In genomic region chr4:154010907-154011645, GRCm38 (mm10) we compare ENCODE assay signal across 8 mouse cellular contexts. TPM values are rescaled to one million over a fixed set of nuclear protein-coding genes. Genes with fewer than 3 reads are reported as not detected.
DNase-seq lines count a peak whose midpoint lies in the region; ATAC-seq lines count a peak whose summit lies in the region.

No protein-coding gene starts in this region.

- peaks cover 25% of the 10 kb centered on the region for H3K4me1 ChIP-seq in forebrain, embryonic 15.5 days
- H3K4me1 ChIP-seq in liver, embryonic 16.5 days (ENCODE audit: control insufficient read depth, low read depth, low read length): peaks cover 20% of the 10 kb centered on the region

- H3K27me3 ChIP-seq in forebrain, embryonic 15.5 days: no peaks in the 10 kb centered on the region
- H3K27me3 ChIP-seq in liver, embryonic 16.5 days (ENCODE audit: control insufficient read depth, insufficient read depth, low read depth, low read length): no peaks in the 10 kb centered on the region

- H3K4me2 ChIP-seq in forebrain, embryonic 15.5 days (replicated peaks): peak overlapping the region; percentile 97
- H3K4me2 ChIP-seq in liver, embryonic 16.5 days (ENCODE audit: low read depth, low read length): peak overlapping the region; percentile 87

- H3K4me3 ChIP-seq in forebrain, embryonic 15.5 days: peak overlapping the region; percentile 76
- peak overlapping the region; percentile 97 for H3K4me3 ChIP-seq in liver, embryonic 16.5 days (ENCODE audit: low read depth, low read length)

- DNase-seq in frontal cortex, postnatal 14 days (ENCODE audit: low spot score in 2 of 2): no peak
- DNase-seq in A20 (ENCODE audit: low read depth, low spot score): peak; percentile 61
- DNase-seq in c-Kit-positive CD71-positive TER-119-positive erythroid progenitor cells, embryonic 14.5 days (ENCODE audit: low spot score): no peak
- no peak for DNase-seq in spleen, adult 18-20 months
- DNase-seq in spleen, postnatal 36 days (ENCODE audit: low spot score in 2 of 2): no peak

- WGBS in forebrain, embryonic 15.5 days: 26% methylated on average over 13 of the region's 13 CpGs
- 24% methylated on average over 13 of the region's 13 CpGs for whole genome bisulfite sequencing in liver, embryonic 16.5 days (ENCODE audit: insufficient replicate concordance)

- peak; percentile 18; the same call in 1 of the 2 replicates for ATAC-seq in frontal cortex, adult (ENCODE audit: low TSS enrichment)
- peak; percentile 69; the same call in 1 of the 2 replicates for ATAC-seq in forebrain, embryonic 15.5 days (replicated peaks)
- ATAC-seq in liver, embryonic 16.5 days (ENCODE audit: low read depth): peak; percentile 32

- peak overlapping the region; percentile 53 for H3K27ac ChIP-seq in forebrain, embryonic 15.5 days (replicated peaks)
- peak overlapping the region; percentile 52 for H3K27ac ChIP-seq in liver, embryonic 16.5 days (ENCODE audit: low read length)

- peaks cover 15% of the 10 kb centered on the region for H3K36me3 ChIP-seq in forebrain, embryonic 15.5 days
- peaks cover 12% of the 10 kb centered on the region for H3K36me3 ChIP-seq in liver, embryonic 16.5 days (ENCODE audit: control insufficient read depth, insufficient read depth)

- H3K9ac ChIP-seq in forebrain, embryonic 15.5 days (replicated peaks): peak overlapping the region; percentile 73
- peak overlapping the region; percentile 91 for H3K9ac ChIP-seq in liver, embryonic 16.5 days (ENCODE audit: low read depth, low read length)

- no peaks in the 10 kb centered on the region for H3K9me3 ChIP-seq in forebrain, embryonic 15.5 days
- H3K9me3 ChIP-seq in liver, embryonic 16.5 days (replicated peaks; ENCODE audit: control insufficient read depth, low read length): no peaks in the 10 kb centered on the region

RNA-seq across cellular contexts. Expression of gene Lrrc47, which starts 0.5 kb away (rescaled TPM):
- polyA plus RNA-seq in forebrain, embryonic 15.5 days (2015; fragmentation: Nextera tagmentation; extraction: Ambion mirVana): 25.8 TPM in 2 replicates
- polyA plus RNA-seq in liver, embryonic 16.5 days (2015; fragmentation: Nextera tagmentation; extraction: Ambion mirVana): 11.8 and 12.2 TPM in 2 replicates

RNA-seq across cellular contexts. Expression of gene Smim1, which starts 15.0 kb away (rescaled TPM):
- polyA plus RNA-seq in forebrain, embryonic 15.5 days (2015; fragmentation: Nextera tagmentation; extraction: Ambion mirVana): 3.6 and 3.8 TPM in 2 replicates
- polyA plus RNA-seq in liver, embryonic 16.5 days (2015; fragmentation: Nextera tagmentation; extraction: Ambion mirVana): 271 and 290 TPM in 2 replicates

RNA-seq across cellular contexts. Expression of gene Ccdc27, which starts 31.4 kb away (rescaled TPM):
- not detected in 2 replicates for polyA plus RNA-seq in forebrain, embryonic 15.5 days (2015; fragmentation: Nextera tagmentation; extraction: Ambion mirVana)
- polyA plus RNA-seq in liver, embryonic 16.5 days (2015; fragmentation: Nextera tagmentation; extraction: Ambion mirVana): 0.04 TPM in 1 of 2 replicates, not detected in the other

RNA-seq across cellular contexts. Expression of gene Cep104, which starts 36.1 kb away (rescaled TPM):
- polyA plus RNA-seq in forebrain, embryonic 15.5 days (2015; fragmentation: Nextera tagmentation; extraction: Ambion mirVana): 20.0 and 21.7 TPM in 2 replicates
- 5.3 and 5.6 TPM in 2 replicates for polyA plus RNA-seq in liver, embryonic 16.5 days (2015; fragmentation: Nextera tagmentation; extraction: Ambion mirVana)

RNA-seq across cellular contexts. Expression of gene Dffb, which starts 36.1 kb away (rescaled TPM):
- polyA plus RNA-seq in forebrain, embryonic 15.5 days (2015; fragmentation: Nextera tagmentation; extraction: Ambion mirVana): 11.8 and 12.8 TPM in 2 replicates
- polyA plus RNA-seq in liver, embryonic 16.5 days (2015; fragmentation: Nextera tagmentation; extraction: Ambion mirVana): 6.7 and 6.9 TPM in 2 replicates

Comparison
In these comparisons a context has a peak if more than half of its experiments do, and no peak if none do; other contexts are left out.
1. ATAC-seq: peak in every context shown above with its lines; median percentile 69 in forebrain, embryonic 15.5 days; 32 in liver, embryonic 16.5 days; 18 in frontal cortex, adult.
2. RNA of gene Smim1, which starts 15.0 kb away (polyA plus RNA-seq): 271 to 290 TPM in liver, embryonic 16.5 days; 3.6 to 3.8 TPM in forebrain, embryonic 15.5 days; every median in the first group is over 10 times any median in the second.